Mouse (Mus musculus): Measurements from ENCODE around the gene Tor2a. TPM values are rescaled to one million over a fixed set of nuclear protein-coding genes. Genes with fewer than 3 reads are reported as not detected.

The Tor2a gene
- polyA plus RNA-seq, 1 experiment: 171 TPM

- Histone ChIP-seq H3K36me3 (ENCODE audit: control insufficient read depth, insufficient read depth, low read length) (no peaks in the 10 kb centered on the region), H3K27ac (ENCODE audit: control insufficient read depth, insufficient read depth, low read length) (peak overlapping the region; percentile 78), H3K27me3 (ENCODE audit: control insufficient read depth, insufficient read depth, low read length) (no peaks in the 10 kb centered on the region), H3K4me1 (replicated peaks; ENCODE audit: control insufficient read depth, insufficient read depth, low read length) (peaks cover 60% of the 10 kb centered on the region), H3K4me3 (ENCODE audit: control insufficient read depth, insufficient read depth, low read length) (peak overlapping the region; percentile 24)
- 3% methylated on average over 6 of the region's 6 CpGs for WGBS
- peak; percentile 88 for DNase-seq
- TF ChIP-seq CTCF (IDR thresholded peaks at IDR 0.05; ENCODE audit: borderline replicate concordance, control insufficient read depth, extremely low read depth, insufficient read depth, low read length, poor library complexity) (0 out of 2 replicates have a peak, but pooled peaks have one; percentile 26), POLR2A (IDR thresholded peaks at IDR 0.05; ENCODE audit: control insufficient read depth, extremely low read depth, insufficient read depth, low read length, poor library complexity) (0 out of 2 replicates have a peak, but pooled peaks have one; percentile 47)
Measured at GRCm38 (mm10) chr2:32778081-32778480, 21.0 kb downstream of the Tor2a start.

GRCm38 (mm10) chr2:32779131-32779530 is 22.1 kb downstream of the Tor2a start:
- 49% methylated on average over 8 of the region's 8 CpGs for WGBS
- no peaks in the 10 kb centered on the region for H3K27me3 ChIP-seq (ENCODE audit: control insufficient read depth, insufficient read depth, low read length)
- DNase-seq: peak; percentile 64

GRCm38 (mm10) chr2:32779714-32780113 is 22.7 kb downstream of the Tor2a start:
- Histone ChIP-seq H3K4me1 (replicated peaks; ENCODE audit: control insufficient read depth, insufficient read depth, low read length) (peaks cover 67% of the 10 kb centered on the region), H3K4me3 (ENCODE audit: control insufficient read depth, insufficient read depth, low read length) (no peak overlapping the region), H3K27ac (ENCODE audit: control insufficient read depth, insufficient read depth, low read length) (no peak overlapping the region), H3K27me3 (ENCODE audit: control insufficient read depth, insufficient read depth, low read length) (no peaks in the 10 kb centered on the region), H3K36me3 (ENCODE audit: control insufficient read depth, insufficient read depth, low read length) (no peaks in the 10 kb centered on the region)
- 93% methylated on average over 6 of the region's 6 CpGs for WGBS
- TF ChIP-seq POLR2A (IDR thresholded peaks at IDR 0.05; ENCODE audit: control insufficient read depth, extremely low read depth, insufficient read depth, low read length, poor library complexity) (no peak), CTCF (IDR thresholded peaks at IDR 0.05; ENCODE audit: borderline replicate concordance, control insufficient read depth, extremely low read depth, insufficient read depth, low read length, poor library complexity) (no peak)
- DNase-seq: no peak

More at GRCm38 (mm10) chr2:32779131-32779530, 22.1 kb downstream of the Tor2a start:
- Histone ChIP-seq H3K27ac (ENCODE audit: control insufficient read depth, insufficient read depth, low read length) (peak overlapping the region; percentile 22; the same call in 1 of the 2 replicates), H3K36me3 (ENCODE audit: control insufficient read depth, insufficient read depth, low read length) (no peaks in the 10 kb centered on the region), H3K4me1 (replicated peaks; ENCODE audit: control insufficient read depth, insufficient read depth, low read length) (peaks cover 66% of the 10 kb centered on the region), H3K4me3 (ENCODE audit: control insufficient read depth, insufficient read depth, low read length) (no peak overlapping the region)
- no peak for TF ChIP-seq POLR2A (IDR thresholded peaks at IDR 0.05; ENCODE audit: control insufficient read depth, extremely low read depth, insufficient read depth, low read length, poor library complexity)
- peak; percentile 72; the same call in 1 of the 2 replicates for TF ChIP-seq CTCF (IDR thresholded peaks at IDR 0.05; ENCODE audit: borderline replicate concordance, control insufficient read depth, extremely low read depth, insufficient read depth, low read length, poor library complexity)

GRCm38 (mm10) chr2:32781710-32782109 is 24.7 kb downstream of the Tor2a start:
- Histone ChIP-seq H3K4me1 (replicated peaks; ENCODE audit: control insufficient read depth, insufficient read depth, low read length) (peaks cover 57% of the 10 kb centered on the region), H3K27me3 (ENCODE audit: control insufficient read depth, insufficient read depth, low read length) (no peaks in the 10 kb centered on the region), H3K27ac (ENCODE audit: control insufficient read depth, insufficient read depth, low read length) (no peak overlapping the region), H3K4me3 (ENCODE audit: control insufficient read depth, insufficient read depth, low read length) (no peak overlapping the region), H3K36me3 (ENCODE audit: control insufficient read depth, insufficient read depth, low read length) (no peaks in the 10 kb centered on the region)
- TF ChIP-seq POLR2A (IDR thresholded peaks at IDR 0.05; ENCODE audit: control insufficient read depth, extremely low read depth, insufficient read depth, low read length, poor library complexity) (no peak), CTCF (IDR thresholded peaks at IDR 0.05; ENCODE audit: borderline replicate concordance, control insufficient read depth, extremely low read depth, insufficient read depth, low read length, poor library complexity) (no peak)
- no peak for DNase-seq
- 81% methylated on average over 6 of the region's 6 CpGs for WGBS

- 83% methylated on average over 4 of the region's 4 CpGs for WGBS
- TF ChIP-seq POLR2A (IDR thresholded peaks at IDR 0.05; ENCODE audit: control insufficient read depth, extremely low read depth, insufficient read depth, low read length, poor library complexity) (no peak), CTCF (IDR thresholded peaks at IDR 0.05; ENCODE audit: borderline replicate concordance, control insufficient read depth, extremely low read depth, insufficient read depth, low read length, poor library complexity) (no peak)
- DNase-seq: no peak
Measured at GRCm38 (mm10) chr2:32784048-32784681, 27.1 kb downstream of the Tor2a start, which contains the start of gene Cfap157. Gene Cfap157 (minus strand): TSS chr2:32784428.

GRCm38 (mm10) chr2:32787176-32787575 is 30.1 kb downstream of the Tor2a start:
- Histone ChIP-seq H3K27me3 (ENCODE audit: control insufficient read depth, insufficient read depth, low read length) (no peaks in the 10 kb centered on the region), H3K36me3 (ENCODE audit: control insufficient read depth, insufficient read depth, low read length) (no peaks in the 10 kb centered on the region), H3K4me1 (replicated peaks; ENCODE audit: control insufficient read depth, insufficient read depth, low read length) (peaks cover 16% of the 10 kb centered on the region), H3K4me3 (ENCODE audit: control insufficient read depth, insufficient read depth, low read length) (no peak overlapping the region), H3K27ac (ENCODE audit: control insufficient read depth, insufficient read depth, low read length) (no peak overlapping the region)
- 67% methylated on average over 6 of the region's 6 CpGs for WGBS
- TF ChIP-seq POLR2A (IDR thresholded peaks at IDR 0.05; ENCODE audit: control insufficient read depth, extremely low read depth, insufficient read depth, low read length, poor library complexity): no peak
- TF ChIP-seq CTCF (IDR thresholded peaks at IDR 0.05; ENCODE audit: borderline replicate concordance, control insufficient read depth, extremely low read depth, insufficient read depth, low read length, poor library complexity): no peak
- DNase-seq: no peak

More at GRCm38 (mm10) chr2:32784048-32784681, 27.1 kb downstream of the Tor2a start, which contains the start of gene Cfap157:
- H3K36me3 ChIP-seq (ENCODE audit: control insufficient read depth, insufficient read depth, low read length): no peaks in the 10 kb centered on the region
- no peaks in the 10 kb centered on the region for H3K27me3 ChIP-seq (ENCODE audit: control insufficient read depth, insufficient read depth, low read length)
- H3K27ac ChIP-seq (ENCODE audit: control insufficient read depth, insufficient read depth, low read length): no peak within 1 kb of the TSS; the same call in 1 of the 2 replicates
- H3K4me3 ChIP-seq (ENCODE audit: control insufficient read depth, insufficient read depth, low read length): no peak within 1 kb of the TSS
- H3K4me1 ChIP-seq (replicated peaks; ENCODE audit: control insufficient read depth, insufficient read depth, low read length): peaks cover 37% of the 10 kb centered on the region

Data from thymus, adult 2 months (tissue).